Mouse (Mus musculus) frontal cortex, postnatal 14 days (tissue): ENCODE measurements around the gene 1700123O20Rik.

Experiments used
- DNase-seq, 2 experiments: peaks; one replicate each; pipeline ENCODE4 v3.0.0; 2022; ENCODE audit warnings: low spot score in 2 of 2

1700123O20Rik gene

DNA sequence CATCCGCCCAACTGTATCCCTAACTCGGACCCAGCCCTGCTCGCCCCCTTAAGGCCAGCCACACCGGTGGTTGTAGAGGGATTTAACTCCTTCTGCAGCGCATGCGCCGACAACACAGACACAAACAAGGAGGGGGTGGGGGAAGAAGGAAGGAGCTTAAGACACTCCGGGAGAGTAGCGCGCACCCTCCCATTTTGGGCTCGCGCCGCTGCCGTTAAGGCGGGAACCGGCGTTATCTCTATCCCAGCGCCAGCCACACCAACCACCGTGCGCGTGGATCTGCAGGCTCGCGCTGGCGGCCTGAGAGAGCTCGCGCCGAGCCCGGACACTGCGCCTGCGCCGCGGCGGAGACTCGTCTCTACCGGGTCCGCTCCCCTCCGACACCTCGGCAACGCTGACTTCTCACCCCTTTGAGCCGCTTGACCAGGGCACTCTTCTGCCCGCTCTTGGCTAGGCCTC is at the start of gene 1700123O20Rik:
Gene 1700123O20Rik (plus strand): TSS at position 154 of the 459 bp plus-strand sequence.
- DNase-seq, result no peak

DNA sequence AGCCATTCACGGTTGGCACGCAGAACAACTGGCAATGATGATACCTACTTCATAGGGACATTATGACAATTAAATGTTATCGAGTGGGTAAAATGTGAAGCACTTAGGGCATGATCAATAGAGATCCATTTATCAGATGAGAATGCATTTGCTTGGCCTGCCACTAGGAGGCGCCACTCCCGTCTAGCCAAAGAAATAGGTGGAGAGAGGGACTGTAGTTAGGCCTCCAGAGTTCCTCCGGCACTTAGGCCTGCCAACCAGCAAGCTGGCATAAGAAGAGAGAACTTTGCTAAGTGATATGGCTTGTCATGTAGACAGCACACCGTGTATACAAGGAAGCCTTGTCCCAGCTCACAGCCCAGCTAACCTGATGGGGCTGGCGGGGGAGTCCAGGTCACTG is 49.1 kb upstream of the 1700123O20Rik start:
- DNase-seq, result no peak

DNA sequence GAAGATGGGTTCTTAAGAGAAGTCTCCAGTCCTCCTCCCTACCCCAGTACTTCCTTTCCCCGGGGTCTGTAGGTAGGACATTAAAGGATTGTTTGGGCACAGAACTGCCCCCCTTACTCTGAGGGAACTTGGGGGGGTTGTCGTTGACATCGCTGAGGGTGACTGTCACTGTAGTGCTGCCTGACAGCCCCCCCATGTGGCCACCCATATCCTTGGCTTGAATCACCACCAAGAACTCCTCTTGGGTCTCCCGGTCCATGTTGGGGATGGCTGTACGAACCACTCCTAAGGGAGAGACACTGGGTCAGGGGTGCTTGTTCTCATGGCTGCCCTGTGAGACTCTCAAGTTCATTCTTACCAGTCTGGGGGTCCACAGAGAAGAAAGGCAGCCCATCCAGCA is 47.8 kb upstream of the 1700123O20Rik start:
- DNase-seq, result no peak

DNA sequence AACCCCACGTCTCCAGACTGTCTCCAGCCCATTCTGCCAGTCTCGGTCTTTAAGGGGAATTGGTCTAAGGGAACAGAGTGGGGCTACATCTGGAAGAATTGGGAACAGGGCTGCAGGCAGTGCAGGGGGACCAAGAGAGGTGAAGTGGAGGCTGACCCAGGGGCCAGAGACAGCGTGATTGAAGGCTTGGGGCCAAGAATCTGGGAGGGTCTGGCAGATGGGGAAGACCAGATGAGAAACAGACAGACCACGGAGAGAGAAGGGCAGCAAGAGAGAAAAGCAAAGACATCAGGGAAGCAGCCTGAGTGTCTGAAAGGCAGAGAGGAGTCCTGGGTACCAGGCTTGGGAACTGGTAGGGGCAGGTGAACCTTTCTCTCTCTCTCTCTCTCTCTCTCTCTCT is 45.9 kb upstream of the 1700123O20Rik start:
- DNase-seq, result no peak

DNA sequence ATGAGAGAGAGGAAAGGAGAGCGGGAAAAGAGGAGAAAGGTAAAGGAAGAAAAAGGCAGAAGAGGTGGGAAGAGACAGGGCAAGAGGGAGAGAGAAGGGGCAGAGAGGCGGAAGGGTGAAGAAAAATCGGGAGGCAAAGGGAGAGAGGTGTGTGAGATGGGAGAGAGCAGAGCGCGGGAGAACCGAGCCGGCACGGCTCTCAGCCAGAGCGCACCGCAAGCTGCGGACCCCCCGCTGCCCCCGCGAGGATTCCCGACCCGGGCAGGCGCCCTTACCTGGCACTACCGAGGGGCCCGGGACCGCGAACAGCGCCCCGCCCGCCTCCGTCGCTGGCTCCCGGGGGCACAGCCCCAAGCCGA is 45.1 kb upstream of the 1700123O20Rik start, which contains the start of gene Gm17606:
Gene Gm17606 (plus strand): TSS at position 7 of the 359 bp plus-strand sequence.
- DNase-seq, result no peak

DNA sequence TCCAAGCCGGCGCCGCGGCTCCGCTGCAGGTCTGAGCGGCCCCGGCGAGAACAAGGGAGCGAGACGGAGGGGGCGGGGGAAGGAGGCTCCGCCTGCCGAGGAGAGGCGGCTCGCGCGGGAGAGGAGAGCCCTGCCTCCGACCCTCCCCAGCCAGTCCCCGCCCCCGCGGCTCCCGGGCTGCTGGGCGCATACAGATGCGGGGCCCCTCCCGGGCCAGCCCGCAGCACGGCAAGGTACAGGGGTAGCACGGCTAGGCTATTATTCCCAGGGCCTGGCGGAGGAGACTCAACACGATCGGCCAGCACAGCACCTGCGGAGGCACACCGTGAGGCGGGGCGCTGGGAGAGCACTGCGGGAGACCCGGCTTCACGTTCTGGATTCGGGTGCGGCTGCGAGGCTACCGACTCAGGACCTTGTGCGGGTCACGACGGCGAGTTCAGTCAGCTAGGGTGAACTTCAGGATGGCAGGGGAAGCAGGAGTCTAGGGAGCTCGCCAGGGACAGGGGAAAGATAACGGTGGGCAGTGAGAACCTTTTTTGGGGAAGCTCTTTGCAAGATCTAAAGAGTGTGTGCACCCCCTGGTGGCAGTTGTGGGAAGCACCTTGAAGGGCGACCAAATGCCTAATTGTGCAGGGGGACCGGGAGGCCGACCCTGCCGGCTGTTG is 44.6 kb upstream of the 1700123O20Rik start, which contains the start of gene Cdh24:
Gene Cdh24 (minus strand): TSS at position 60 of the 665 bp plus-strand sequence.
- DNase-seq, result peak; percentile 74 to 89

DNA sequence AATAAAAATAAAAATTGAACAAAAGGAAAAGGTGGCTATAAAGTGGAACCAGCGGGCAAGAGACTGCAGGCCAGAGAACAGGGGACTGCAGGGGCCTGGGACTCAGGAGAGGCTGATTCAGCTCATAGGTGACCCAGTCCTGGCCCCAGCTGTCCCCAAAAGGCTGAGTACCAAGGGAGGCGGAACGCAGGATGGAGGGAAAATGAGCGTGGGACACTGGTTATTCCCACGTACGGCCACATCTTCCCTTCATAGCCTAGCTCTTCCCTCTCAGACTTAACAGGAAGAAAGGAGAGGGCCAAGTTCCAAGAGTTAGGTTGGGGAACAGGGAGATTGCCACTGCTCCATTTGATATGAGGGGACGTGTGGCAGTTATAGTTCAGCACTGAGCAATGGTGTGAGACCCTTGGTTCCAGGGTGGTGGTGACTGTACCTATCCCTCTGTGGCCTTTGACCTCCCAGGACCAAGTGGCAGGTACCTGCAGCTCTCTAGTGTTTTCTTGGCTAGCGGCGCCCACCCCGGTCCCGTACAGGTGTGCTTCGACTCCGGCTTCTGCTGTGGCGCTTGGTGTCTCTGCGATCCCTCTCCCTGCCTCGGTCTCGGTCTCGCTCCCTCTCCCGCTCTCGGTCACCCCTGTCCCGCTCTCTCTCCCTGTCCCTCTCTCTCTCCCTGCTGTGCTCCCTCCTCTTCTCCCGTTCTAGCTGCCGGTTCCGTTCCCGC is 43.6 kb upstream of the 1700123O20Rik start:
- no peak for DNase-seq

DNA sequence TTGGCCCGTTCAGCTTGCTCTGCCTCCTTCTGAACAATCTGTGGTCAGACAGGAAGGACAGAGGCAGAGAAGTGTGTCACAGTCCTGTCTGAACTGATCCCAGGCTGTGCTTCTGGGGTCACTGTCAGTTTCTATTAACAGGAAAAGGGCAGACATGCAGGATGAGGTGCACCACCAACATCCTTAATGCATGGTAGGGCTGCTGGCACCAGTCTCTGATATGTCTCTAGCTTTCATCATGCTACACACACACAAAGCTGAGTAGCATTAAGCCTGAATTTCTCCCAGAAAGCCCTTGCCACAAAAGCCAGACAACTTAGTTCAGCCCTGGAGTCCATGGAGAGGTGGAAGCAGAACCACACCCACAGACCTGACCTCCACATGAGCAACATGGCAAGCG is 43.0 kb upstream of the 1700123O20Rik start:
- DNase-seq, result no peak

GRCm38 (mm10) chr14:54644294-54644693 is 41.7 kb upstream of the 1700123O20Rik start:
- no peak for DNase-seq

GRCm38 (mm10) chr14:54646455-54646854 is 39.6 kb upstream of the 1700123O20Rik start:
- no peak for DNase-seq

- no peak for DNase-seq
Observed at GRCm38 (mm10) chr14:54646898-54647636, 38.9 kb upstream of the 1700123O20Rik start.

GRCm38 (mm10) chr14:54647900-54648299 is 38.1 kb upstream of the 1700123O20Rik start:
- DNase-seq, result no peak

DNA sequence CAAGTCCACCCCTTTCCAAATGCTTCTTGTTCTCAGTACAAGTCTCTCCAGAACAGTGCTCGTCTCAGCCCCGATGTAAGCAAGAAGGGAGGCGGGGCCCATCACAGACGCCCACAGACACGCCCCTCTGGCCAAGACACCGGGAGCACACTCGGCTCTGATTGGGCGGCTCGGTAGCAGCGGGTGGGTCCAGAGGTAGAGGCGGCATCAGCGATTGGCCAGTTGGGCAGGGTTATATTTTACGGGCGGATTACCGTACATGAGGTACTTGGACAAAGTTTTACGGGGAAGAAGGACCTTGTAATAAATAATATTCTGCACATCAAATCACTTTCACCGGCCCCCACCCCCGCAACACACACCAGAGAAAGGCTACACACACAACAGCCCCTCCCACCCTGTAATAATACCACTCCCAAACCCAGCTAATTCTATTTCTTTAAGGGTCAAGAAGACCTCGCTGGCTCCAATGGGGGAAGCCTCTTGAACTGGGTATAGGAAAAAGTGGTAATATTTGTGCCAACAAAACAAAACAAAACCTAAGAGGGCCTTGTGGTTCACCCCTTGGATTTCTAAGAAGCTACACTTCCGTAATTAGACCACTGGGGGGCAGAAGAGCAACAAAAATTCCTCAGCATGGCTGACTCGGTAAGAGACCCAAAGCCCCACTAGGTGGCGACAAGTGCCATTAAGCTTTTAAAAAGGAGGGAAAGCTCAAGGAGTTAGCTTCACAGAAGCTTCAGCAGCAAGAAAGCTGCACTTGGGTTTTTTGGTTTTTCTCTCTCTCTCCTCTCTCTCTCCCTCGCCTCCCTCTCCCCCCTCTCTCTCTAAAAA is 35.2 kb upstream of the 1700123O20Rik start:
- peak; percentile 63 to 75 for DNase-seq

DNA sequence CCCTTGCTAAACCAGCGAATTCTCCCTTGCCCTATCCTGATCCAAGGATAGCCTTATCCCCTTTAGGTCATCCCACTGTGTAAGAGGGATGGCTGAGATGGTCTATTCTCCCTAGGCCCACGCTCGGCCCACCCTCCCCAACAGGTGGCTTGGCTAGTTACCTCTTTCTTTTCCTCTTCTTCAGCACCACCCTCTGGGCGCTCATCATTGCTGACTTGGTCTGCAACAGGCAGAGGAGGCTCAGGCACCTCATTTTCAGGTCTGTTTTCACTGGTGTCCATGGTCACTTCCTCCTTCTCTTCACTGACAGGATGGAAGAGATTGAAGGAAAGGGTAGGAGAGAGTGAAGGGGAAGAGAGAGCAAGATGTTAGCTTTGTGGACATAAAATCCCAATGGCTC is 34.5 kb upstream of the 1700123O20Rik start:
- DNase-seq, result no peak

DNA sequence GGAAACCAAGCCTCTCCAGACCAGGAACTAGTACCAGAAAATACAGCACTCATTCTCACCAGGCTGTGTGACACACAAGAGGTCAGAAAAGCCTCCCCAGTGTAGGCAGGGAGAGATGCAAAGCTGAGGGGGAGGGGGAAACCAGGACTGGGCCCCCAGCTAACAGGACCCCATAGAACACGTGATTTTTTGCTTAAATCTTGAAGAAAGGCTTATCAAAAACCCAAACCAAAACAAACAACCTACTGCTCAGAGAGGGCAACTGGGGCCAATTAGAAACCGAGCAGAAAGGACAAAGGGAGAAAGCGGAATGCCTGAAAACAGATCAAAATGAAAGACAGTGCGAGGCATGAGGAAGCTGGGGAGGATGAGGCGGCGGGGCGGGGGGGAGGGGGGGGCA is 33.2 kb upstream of the 1700123O20Rik start:
- no peak for DNase-seq

- DNase-seq, result peak; percentile 72 to 76
Observed at GRCm38 (mm10) chr14:54653496-54653895, 32.5 kb upstream of the 1700123O20Rik start.

- DNase-seq, result no peak
Observed at GRCm38 (mm10) chr14:54660009-54660408, 26.0 kb upstream of the 1700123O20Rik start.

DNA sequence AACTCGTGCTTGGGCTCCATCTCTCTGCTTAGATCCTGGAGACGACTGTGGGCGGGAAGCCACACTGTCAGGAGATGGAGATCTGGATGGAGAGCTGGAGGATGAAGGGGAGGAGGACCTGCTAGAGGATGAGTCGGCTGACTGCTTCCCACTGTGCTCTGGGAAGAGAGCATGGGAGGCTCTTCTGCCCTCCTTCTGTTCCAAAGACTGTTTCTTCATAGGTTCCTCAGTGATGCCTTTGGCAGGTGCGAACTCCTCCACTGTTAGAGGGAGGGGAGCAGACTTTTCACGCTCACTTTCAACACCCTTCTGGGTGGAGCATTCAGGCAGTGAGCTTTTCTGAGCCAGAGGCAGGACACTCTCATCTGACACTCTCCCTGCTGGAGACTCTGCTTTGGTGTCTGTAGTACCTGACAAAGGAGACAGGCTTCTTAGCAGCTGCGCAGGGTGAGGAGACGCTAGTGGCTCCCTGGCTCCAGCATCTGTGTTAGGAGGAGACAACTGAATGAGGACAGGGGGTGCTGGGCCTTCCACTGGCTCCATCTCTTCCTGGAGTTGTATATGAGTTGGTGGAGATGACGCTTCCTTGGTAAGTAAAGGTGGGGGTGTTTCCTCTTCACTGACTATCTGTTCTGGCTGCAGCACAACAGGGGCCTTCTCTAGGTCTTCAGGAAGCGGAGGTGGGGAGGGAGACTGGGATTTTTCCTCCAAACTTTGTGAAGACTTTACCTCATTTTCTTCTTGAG is 21.4 kb upstream of the 1700123O20Rik start:
- DNase-seq, result no peak

- DNase-seq, result no peak
Observed at GRCm38 (mm10) chr14:54669381-54669780, 16.6 kb upstream of the 1700123O20Rik start.

DNA sequence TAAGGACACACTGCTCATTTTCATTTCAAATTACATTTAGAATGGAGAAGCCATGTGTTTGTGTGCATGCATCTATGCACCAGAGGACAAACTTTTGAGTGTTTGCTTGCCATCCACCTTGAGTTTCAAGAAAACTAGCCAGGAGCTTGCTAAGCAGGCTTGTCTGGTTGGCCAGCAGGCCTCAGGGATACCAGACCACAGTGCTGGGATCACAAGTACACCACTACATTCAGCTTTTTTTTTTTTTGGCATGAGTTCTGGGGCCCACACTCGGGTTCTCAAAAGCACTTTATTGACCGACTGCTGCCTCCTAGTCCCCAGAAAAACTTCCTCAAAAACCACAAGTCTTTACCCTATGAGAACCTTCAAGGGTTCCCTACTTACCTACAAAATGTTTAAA is 11.7 kb upstream of the 1700123O20Rik start:
- no peak for DNase-seq

GRCm38 (mm10) chr14:54676290-54676689 is 9.7 kb upstream of the 1700123O20Rik start:
- no peak for DNase-seq
